Mouse (Mus musculus) myocyte (in vitro differentiated cells): Measurements from ENCODE around the gene Kif24.

Experiments used
- MYOD1 ChIP-seq, 3 experiments: IDR thresholded peaks; one replicate each; pipeline ENCODE4 v1.6.1; 2011; ENCODE audit warnings: control low read depth in 2 of 3, low read depth in 2 of 3, mild to moderate bottlenecking in 2 of 3, moderate library complexity in 1 of 3; ENCODE audit not compliant: insufficient read length in 2 of 3, control insufficient read depth in 1 of 3
- POLR2A ChIP-seq: IDR thresholded peaks from one replicate; pipeline ENCODE4 v1.6.1; 2011; ENCODE audit warnings: low read depth, mild to moderate bottlenecking, control low read depth, moderate library complexity; ENCODE audit not compliant: insufficient read length
- TCF12 ChIP-seq: IDR thresholded peaks from one replicate; pipeline ENCODE4 v1.6.1; 2011; ENCODE audit warnings: mild to moderate bottlenecking, control low read depth; ENCODE audit not compliant: poor library complexity, insufficient read depth, severe bottlenecking

GRCm38 (mm10) chr4:41407353-41407752 is 57.3 kb downstream of the Kif24 start:
- TF ChIP-seq TCF12 (no peak), POLR2A (no peak), MYOD1 (IDR thresholded peaks at IDR 0.05; ENCODE audit: control insufficient read depth in 1 of 3, insufficient read length in 2 of 3, low read depth in 2 of 3) (no peak)
